Mouse (Mus musculus): ENCODE measurements around the gene Prss42. TPM values are rescaled to one million over a fixed set of nuclear protein-coding genes. Genes with fewer than 3 reads are reported as not detected.
"Not testable (repeated sequence)": the region's sequence is repeated elsewhere in the genome, so short reads cannot be mapped to it uniquely, and the experiment has no call there.

The Prss42 gene
- total RNA-seq, 2 experiments from 2014 or later: not detected

- no peak for DNase-seq (ENCODE audit: low spot score in 2 of 2)
Observed at GRCm38 (mm10) chr9:110788169-110788568, 9.8 kb upstream of the Prss42 start.

GRCm38 (mm10) chr9:110790462-110790861 lies 7.5 kb upstream of the Prss42 start:
- DNase-seq (ENCODE audit: low spot score in 2 of 2): no peak

GRCm38 (mm10) chr9:110797013-110797412 lies 953 bp upstream of the Prss42 start:
- no peak for DNase-seq (ENCODE audit: low spot score in 2 of 2)

- no peak for DNase-seq (ENCODE audit: low spot score in 2 of 2)
Observed at GRCm38 (mm10) chr9:110800834-110801479, 3.0 kb downstream of the Prss42 start.

GRCm38 (mm10) chr9:110803294-110803693 lies 5.3 kb downstream of the Prss42 start:
- DNase-seq (ENCODE audit: low spot score in 2 of 2): no peak

GRCm38 (mm10) chr9:110810051-110810450 lies 12.1 kb downstream of the Prss42 start:
- DNase-seq (ENCODE audit: low spot score in 2 of 2): no peak

GRCm38 (mm10) chr9:110813789-110814188 lies 15.8 kb downstream of the Prss42 start, which contains the start of gene Prss44:
Gene Prss44, plus strand, starts transcription at chr9:110813994.
- DNase-seq (ENCODE audit: low spot score in 2 of 2): no peak

- not testable (repeated sequence) for DNase-seq (ENCODE audit: low spot score in 2 of 2)
Observed at GRCm38 (mm10) chr9:110820546-110820945, 22.6 kb downstream of the Prss42 start.

GRCm38 (mm10) chr9:110821436-110821835 lies 23.5 kb downstream of the Prss42 start:
- DNase-seq (ENCODE audit: low spot score in 2 of 2): no peak

- no peak for DNase-seq (ENCODE audit: low spot score in 2 of 2)
Observed at GRCm38 (mm10) chr9:110825426-110825825, 27.5 kb downstream of the Prss42 start.

- DNase-seq (ENCODE audit: low spot score in 2 of 2): no peak
Observed at GRCm38 (mm10) chr9:110825832-110826231, 27.9 kb downstream of the Prss42 start.

- DNase-seq (ENCODE audit: low spot score in 2 of 2): no peak
Observed at GRCm38 (mm10) chr9:110826390-110826789, 28.4 kb downstream of the Prss42 start, which contains the start of gene Prss43. Gene Prss43, plus strand, starts transcription at chr9:110826690.

GRCm38 (mm10) chr9:110833021-110833420 lies 35.1 kb downstream of the Prss42 start:
- no peak for DNase-seq (ENCODE audit: low spot score in 2 of 2)

- DNase-seq (ENCODE audit: low spot score in 2 of 2): no peak
Observed at GRCm38 (mm10) chr9:110834411-110834810, 36.4 kb downstream of the Prss42 start, which contains the start of gene Prss45. Gene Prss45, plus strand, starts transcription at chr9:110834588.

GRCm38 (mm10) chr9:110834961-110835360 lies 37.0 kb downstream of the Prss42 start:
- DNase-seq (ENCODE audit: low spot score in 2 of 2): no peak

GRCm38 (mm10) chr9:110836112-110836511 lies 38.1 kb downstream of the Prss42 start:
- no peak for DNase-seq (ENCODE audit: low spot score in 2 of 2)

- DNase-seq (ENCODE audit: low spot score in 2 of 2): no peak
Observed at GRCm38 (mm10) chr9:110840905-110841304, 42.9 kb downstream of the Prss42 start.

- no peak for DNase-seq (ENCODE audit: low spot score in 2 of 2)
Observed at GRCm38 (mm10) chr9:110841438-110841837, 43.5 kb downstream of the Prss42 start.

- DNase-seq (ENCODE audit: low spot score in 2 of 2): no peak
Observed at GRCm38 (mm10) chr9:110844206-110844605, 46.2 kb downstream of the Prss42 start, which contains the start of gene Prss46. Gene Prss46, plus strand, starts transcription at chr9:110844506.

GRCm38 (mm10) chr9:110849162-110849561 lies 51.2 kb downstream of the Prss42 start:
- no peak for DNase-seq (ENCODE audit: low spot score in 2 of 2)
